Mouse (Mus musculus): ENCODE data around the gene Rnf220. TPM values are rescaled to one million over a fixed set of nuclear protein-coding genes. Genes with fewer than 3 reads are reported as not detected.

Gene Rnf220
- total and polyA plus RNA-seq, 2 experiments from 2014 or later, result 25.6 to 62.3 TPM

- DNase-seq (ENCODE audit: low spot score) (no peak), ATAC-seq (ENCODE audit: insufficient read depth, low read depth) (no peak)
- H3K36me3 ChIP-seq (replicated peaks; ENCODE audit: control insufficient read depth, insufficient read depth, low read length), result no peaks in the 10 kb centered on the region
- H3K27ac ChIP-seq (ENCODE audit: low read depth), result no peak overlapping the region
- no peaks in the 10 kb centered on the region for H3K27me3 ChIP-seq (ENCODE audit: control insufficient read depth, insufficient read depth, low read length)
- no peaks in the 10 kb centered on the region for H3K4me1 ChIP-seq (ENCODE audit: control insufficient read depth, insufficient read depth)
- no peaks in the 10 kb centered on the region for H3K9me3 ChIP-seq (replicated peaks; ENCODE audit: control insufficient read depth, low read length)
- H3K4me2 ChIP-seq (ENCODE audit: low read depth, low read length), result no peak overlapping the region
- WGBS, result 65% methylated on average over 1 of the region's 1 CpGs
- H3K4me3 ChIP-seq (ENCODE audit: low read depth, low read length), result no peak overlapping the region
- no peak overlapping the region for H3K9ac ChIP-seq (replicated peaks; ENCODE audit: low read depth, low read length)
- no peak for TF ChIP-seq CTCF (IDR thresholded peaks at IDR 0.05; ENCODE audit: low read depth)
- no peak for TF ChIP-seq EP300 (IDR thresholded peaks at IDR 0.05; ENCODE audit: low read depth)
These were observed 47.7 kb downstream of the Rnf220 start for GRCm38 (mm10) chr4:117449151-117449550.

DNA sequence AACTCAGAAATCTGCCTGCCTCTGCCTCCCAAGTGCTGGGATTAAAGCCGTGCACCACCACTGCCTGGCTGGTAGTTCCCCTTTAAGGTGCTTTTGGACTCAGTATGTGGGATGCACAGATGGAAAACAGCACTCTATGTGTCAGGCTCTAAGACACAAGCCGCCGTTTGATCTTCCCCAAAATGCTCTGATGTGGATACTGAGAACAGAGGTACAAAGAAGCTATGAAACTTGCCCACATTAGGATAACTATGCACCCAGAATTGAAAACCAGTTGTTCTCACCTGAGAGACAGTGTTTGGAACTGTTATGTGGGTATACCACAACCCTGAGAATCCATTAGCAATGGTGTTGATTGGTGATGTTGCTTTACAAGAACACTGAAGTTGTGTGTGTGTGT lies 48.9 kb downstream of the Rnf220 start:
- 85% methylated on average over 3 of the region's 3 CpGs for WGBS
- H3K4me1 ChIP-seq (ENCODE audit: control insufficient read depth, insufficient read depth), result no peaks in the 10 kb centered on the region
- no peak for TF ChIP-seq CTCF (IDR thresholded peaks at IDR 0.05; ENCODE audit: low read depth)

DNA sequence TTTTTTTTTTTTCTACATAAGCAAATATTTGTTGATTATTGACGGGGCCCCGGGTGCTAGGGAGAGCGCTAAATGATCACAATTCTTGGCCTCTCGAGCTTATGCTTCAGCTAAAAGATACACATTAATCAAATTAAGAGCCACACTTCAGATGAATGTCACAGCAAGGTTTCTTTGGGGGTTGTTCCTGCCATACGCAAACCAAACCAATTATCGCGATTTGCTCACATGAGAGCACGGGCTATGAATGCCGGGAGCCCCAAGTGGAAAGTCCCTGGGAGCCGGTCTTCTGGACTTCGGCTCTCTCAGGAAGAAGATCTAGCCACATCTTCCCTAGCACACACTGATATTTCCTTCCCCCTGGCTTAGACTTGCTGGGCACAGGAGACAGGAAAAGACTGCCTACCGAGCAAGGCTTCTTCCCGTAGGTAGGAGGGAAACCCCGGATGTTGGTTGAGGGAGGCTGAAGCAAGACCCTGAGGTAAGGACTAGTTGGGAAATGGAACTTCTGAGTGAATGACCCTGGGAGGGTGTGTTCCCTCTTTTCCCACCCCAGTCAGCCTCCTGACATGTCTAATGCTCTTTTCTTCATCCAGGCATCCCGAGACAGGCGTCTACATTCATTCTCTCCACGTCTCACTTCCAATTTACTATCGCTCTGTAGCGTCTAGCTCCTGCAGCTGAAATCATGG lies 51.2 kb downstream of the Rnf220 start:
- no peak overlapping the region for H3K4me2 ChIP-seq (ENCODE audit: low read depth, low read length)
- no peak overlapping the region for H3K27ac ChIP-seq (ENCODE audit: low read depth)
- WGBS, result 78% methylated on average over 19 of the region's 19 CpGs
- DNase-seq (ENCODE audit: low spot score) (no peak), ATAC-seq (ENCODE audit: insufficient read depth, low read depth) (no peak)
- no peaks in the 10 kb centered on the region for H3K9me3 ChIP-seq (replicated peaks; ENCODE audit: control insufficient read depth, low read length)
- no peaks in the 10 kb centered on the region for H3K27me3 ChIP-seq (ENCODE audit: control insufficient read depth, insufficient read depth, low read length)
- no peak overlapping the region for H3K9ac ChIP-seq (replicated peaks; ENCODE audit: low read depth, low read length)
- no peaks in the 10 kb centered on the region for H3K4me1 ChIP-seq (ENCODE audit: control insufficient read depth, insufficient read depth)
- no peak overlapping the region for H3K4me3 ChIP-seq (ENCODE audit: low read depth, low read length)
- H3K36me3 ChIP-seq (replicated peaks; ENCODE audit: control insufficient read depth, insufficient read depth, low read length), result no peaks in the 10 kb centered on the region
- TF ChIP-seq CTCF (IDR thresholded peaks at IDR 0.05; ENCODE audit: low read depth) (no peak), EP300 (IDR thresholded peaks at IDR 0.05; ENCODE audit: low read depth) (no peak)

More for the DNA sequence above, 48.9 kb downstream of the Rnf220 start:
- no peak overlapping the region for H3K4me2 ChIP-seq (ENCODE audit: low read depth, low read length)
- H3K9ac ChIP-seq (replicated peaks; ENCODE audit: low read depth, low read length), result no peak overlapping the region
- H3K9me3 ChIP-seq (replicated peaks; ENCODE audit: control insufficient read depth, low read length), result no peaks in the 10 kb centered on the region
- H3K27me3 ChIP-seq (ENCODE audit: control insufficient read depth, insufficient read depth, low read length), result no peaks in the 10 kb centered on the region
- DNase-seq (ENCODE audit: low spot score), result no peak
- no peak for ATAC-seq (ENCODE audit: insufficient read depth, low read depth)
- H3K36me3 ChIP-seq (replicated peaks; ENCODE audit: control insufficient read depth, insufficient read depth, low read length), result no peaks in the 10 kb centered on the region
- H3K27ac ChIP-seq (ENCODE audit: low read depth), result no peak overlapping the region
- H3K4me3 ChIP-seq (ENCODE audit: low read depth, low read length), result no peak overlapping the region

DNA sequence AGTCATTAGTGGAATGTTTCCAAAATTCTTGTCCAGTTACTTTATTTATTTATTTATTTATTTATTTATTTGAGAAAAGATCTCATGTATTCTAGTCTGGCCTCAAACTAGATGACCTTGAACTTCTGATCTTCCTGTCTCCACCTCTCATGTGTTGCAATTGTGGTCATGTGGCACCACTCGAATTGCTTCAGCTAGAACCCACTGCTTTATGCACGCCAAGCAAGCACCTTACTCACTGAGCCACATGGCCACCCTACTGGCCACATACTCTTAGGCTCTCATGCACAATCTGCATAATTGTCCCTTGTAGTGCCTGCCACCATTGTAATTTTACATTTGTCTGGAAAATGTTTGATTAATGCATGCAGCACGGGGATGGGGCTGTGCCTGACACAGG lies 57.9 kb downstream of the Rnf220 start:
- peaks cover 7% of the 10 kb centered on the region; the same call in 1 of the 2 replicates for H3K27me3 ChIP-seq (ENCODE audit: control insufficient read depth, insufficient read depth, low read length)
- no peak for TF ChIP-seq EP300 (IDR thresholded peaks at IDR 0.05; ENCODE audit: low read depth)
- TF ChIP-seq CTCF (IDR thresholded peaks at IDR 0.05; ENCODE audit: low read depth), result no peak
- ATAC-seq (ENCODE audit: insufficient read depth, low read depth) (no peak), DNase-seq (ENCODE audit: low spot score) (no peak)
- no peaks in the 10 kb centered on the region for H3K9me3 ChIP-seq (replicated peaks; ENCODE audit: control insufficient read depth, low read length)
- 82% methylated on average over 3 of the region's 3 CpGs for WGBS
- H3K4me1 ChIP-seq (ENCODE audit: control insufficient read depth, insufficient read depth), result no peaks in the 10 kb centered on the region
- H3K36me3 ChIP-seq (replicated peaks; ENCODE audit: control insufficient read depth, insufficient read depth, low read length), result no peaks in the 10 kb centered on the region
- H3K9ac ChIP-seq (replicated peaks; ENCODE audit: low read depth, low read length), result no peak overlapping the region
- H3K4me3 ChIP-seq (ENCODE audit: low read depth, low read length), result no peak overlapping the region
- no peak overlapping the region for H3K4me2 ChIP-seq (ENCODE audit: low read depth, low read length)
- H3K27ac ChIP-seq (ENCODE audit: low read depth), result no peak overlapping the region

DNA sequence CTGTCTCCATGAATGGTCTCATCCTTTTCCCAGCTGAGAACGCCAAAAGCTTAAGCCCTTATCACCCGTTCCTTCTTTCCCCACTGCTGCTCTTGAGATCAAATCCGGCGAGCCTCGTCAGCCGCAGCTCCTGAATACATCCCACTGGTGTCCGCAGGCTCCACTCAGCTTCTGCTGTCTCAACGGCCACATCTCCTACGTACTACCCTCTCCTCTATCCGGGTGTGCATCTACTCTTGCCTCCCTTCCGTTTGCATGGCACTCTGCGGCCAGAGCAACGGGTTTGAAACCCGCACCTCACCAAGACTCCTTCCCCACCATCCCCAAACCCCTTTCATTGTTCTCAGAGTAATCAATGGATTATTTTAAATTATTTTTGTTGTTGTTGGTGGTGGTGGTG lies 58.8 kb downstream of the Rnf220 start:
- Histone ChIP-seq H3K27me3 (ENCODE audit: control insufficient read depth, insufficient read depth, low read length) (peaks cover 7% of the 10 kb centered on the region; the same call in 1 of the 2 replicates), H3K9ac (replicated peaks; ENCODE audit: low read depth, low read length) (no peak overlapping the region), H3K4me2 (ENCODE audit: low read depth, low read length) (no peak overlapping the region), H3K4me3 (ENCODE audit: low read depth, low read length) (no peak overlapping the region), H3K4me1 (ENCODE audit: control insufficient read depth, insufficient read depth) (no peaks in the 10 kb centered on the region), H3K27ac (ENCODE audit: low read depth) (no peak overlapping the region), H3K36me3 (replicated peaks; ENCODE audit: control insufficient read depth, insufficient read depth, low read length) (no peaks in the 10 kb centered on the region), H3K9me3 (replicated peaks; ENCODE audit: control insufficient read depth, low read length) (no peaks in the 10 kb centered on the region)
- WGBS, result 58% methylated on average over 14 of the region's 14 CpGs
- TF ChIP-seq CTCF (IDR thresholded peaks at IDR 0.05; ENCODE audit: low read depth), result no peak
- no peak for TF ChIP-seq EP300 (IDR thresholded peaks at IDR 0.05; ENCODE audit: low read depth)
- DNase-seq (ENCODE audit: low spot score) (no peak), ATAC-seq (ENCODE audit: insufficient read depth, low read depth) (no peak)
